Mouse (Mus musculus) C2C12 (cell line): Measurements from ENCODE around the gene Ifit1bl1.

Experiments used
- CTCF ChIP-seq: IDR thresholded peaks from one replicate; pipeline ENCODE4 v1.5.1; 2011; ENCODE audit not compliant: control insufficient read depth, insufficient read depth, insufficient read length
- MAX ChIP-seq: IDR thresholded peaks from one replicate; pipeline ENCODE4 v1.6.1; 2011; ENCODE audit warnings: mild to moderate bottlenecking, control low read depth
- USF1 ChIP-seq: IDR thresholded peaks from one replicate; pipeline ENCODE4 v1.6.1; 2011; ENCODE audit warnings: low read depth, mild to moderate bottlenecking, control low read depth, moderate library complexity

GRCm38 (mm10) chr19:34605472-34605871 lies 3.7 kb upstream of the Ifit1bl1 start:
- TF ChIP-seq MAX (no peak), CTCF (no peak), USF1 (no peak)
